Mouse (Mus musculus) spleen, adult 2 months (tissue): ENCODE measurements around the gene Elmo1. TPM values are rescaled to one million over a fixed set of nuclear protein-coding genes. Genes with fewer than 3 reads are reported as not detected.

ENCODE experiments used
- DNase-seq, 2 experiments: peaks; one replicate each; pipeline versions ENCODE4 v3.0.0 to v3.0.0-alpha.2; 2012 to 2021; ENCODE audit warnings: low spot score in 2 of 2, low read depth in 1 of 2
- H3K27ac ChIP-seq: fragments of 200-500 bp; 2 replicates; pipeline ENCODE4 v1.5.1; 2012; ENCODE audit warnings: low read length, inconsistent platforms; ENCODE audit not compliant: insufficient read depth
- H3K27me3 ChIP-seq: fragments of 200-500 bp; 2 replicates; pipeline ENCODE4 v1.6.1; 2012; ENCODE audit warnings: mild to moderate bottlenecking, moderate library complexity, low read length, inconsistent platforms; ENCODE audit not compliant: control insufficient read depth, insufficient read depth
- H3K36me3 ChIP-seq: fragments of 200-500 bp; 2 replicates; pipeline ENCODE4 v1.6.1; 2012; ENCODE audit warnings: mild to moderate bottlenecking, low read length, inconsistent platforms; ENCODE audit not compliant: control insufficient read depth, insufficient read depth
- H3K4me1 ChIP-seq: fragments of 200-500 bp; 2 replicates; pipeline ENCODE4 v1.6.1; 2011; ENCODE audit warnings: inconsistent platforms; ENCODE audit not compliant: control insufficient read depth, insufficient read depth, insufficient read length
- H3K4me3 ChIP-seq: fragments of 200-500 bp; 2 replicates; pipeline ENCODE4 v1.5.1; 2011; ENCODE audit warnings: mild to moderate bottlenecking, inconsistent platforms; ENCODE audit not compliant: insufficient read depth, insufficient read length; ENCODE audit errors: extremely low read depth
- CTCF ChIP-seq: fragments of 200-500 bp; IDR thresholded peaks from 2 replicates; pipeline ENCODE4 v1.5.1; 2011; ENCODE audit warnings: mild to moderate bottlenecking, inconsistent platforms; ENCODE audit not compliant: insufficient read depth, insufficient read length, insufficient replicate concordance; ENCODE audit errors: extremely low read depth
- POLR2A ChIP-seq: fragments of 200-500 bp; IDR thresholded peaks from 2 replicates; pipeline ENCODE4 v1.6.1; 2011; ENCODE audit warnings: low read depth, low read length, inconsistent platforms
- WGBS: fragments of 180-500 bp; shearing (Covaris S2); methylation state at CpG from one replicate; pipeline ENCODE4 v1.1.7; 2018; 5-methylcytosine and 5-hydroxymethylcytosine counted together
- polyA plus RNA-seq: library from polyadenylated mRNA; depleted of rRNA; stranded (reverse); fragments of >200 nt; gene quantifications from 2 replicates; pipeline ENCODE4 v1.2.3, GENCODE M21; 2012

Gene Elmo1
- polyA plus RNA-seq, 1 experiment, result 33.3 TPM

GRCm38 (mm10) chr13:20406470-20407213 is 316.2 kb downstream of the Elmo1 start:
- DNase-seq, result no peak
- Histone ChIP-seq H3K36me3 (peaks cover 1% of the 10 kb centered on the region), H3K4me3 (no peak overlapping the region), H3K4me1 (no peaks in the 10 kb centered on the region), H3K27me3 (no peaks in the 10 kb centered on the region), H3K27ac (no peak overlapping the region)
- WGBS, result 92% methylated on average over 11 of the region's 11 CpGs
- TF ChIP-seq CTCF, result no peak
- no peak for TF ChIP-seq POLR2A

GRCm38 (mm10) chr13:20410306-20411101 is 320.1 kb downstream of the Elmo1 start:
- peaks cover 3% of the 10 kb centered on the region for H3K36me3 ChIP-seq
- no peak for DNase-seq
- H3K27ac ChIP-seq, result no peak overlapping the region

GRCm38 (mm10) chr13:20416691-20417660 is 326.6 kb downstream of the Elmo1 start:
- H3K27me3 ChIP-seq, result no peaks in the 10 kb centered on the region
- no peak for DNase-seq
- WGBS, result 80% methylated on average over 5 of the region's 5 CpGs
- H3K4me1 ChIP-seq, result no peaks in the 10 kb centered on the region
- no peak overlapping the region for H3K4me3 ChIP-seq
- TF ChIP-seq CTCF (no peak), POLR2A (no peak)
- H3K36me3 ChIP-seq, result peaks cover 1% of the 10 kb centered on the region; the same call in 1 of the 2 replicates
- no peak overlapping the region for H3K27ac ChIP-seq

More at GRCm38 (mm10) chr13:20410306-20411101, 320.1 kb downstream of the Elmo1 start:
- Histone ChIP-seq H3K27me3 (no peaks in the 10 kb centered on the region), H3K4me1 (no peaks in the 10 kb centered on the region), H3K4me3 (no peak overlapping the region)
- 77% methylated on average over 9 of the region's 9 CpGs for WGBS
- TF ChIP-seq POLR2A (no peak), CTCF (no peak)

GRCm38 (mm10) chr13:20430998-20431397 is 340.6 kb downstream of the Elmo1 start:
- no peak for DNase-seq
- H3K4me3 ChIP-seq, result no peak overlapping the region
- no peaks in the 10 kb centered on the region for H3K27me3 ChIP-seq
- 86% methylated on average over 6 of the region's 6 CpGs for WGBS
- TF ChIP-seq POLR2A, result no peak
- no peak for TF ChIP-seq CTCF
- H3K4me1 ChIP-seq, result no peaks in the 10 kb centered on the region
- peaks cover 6% of the 10 kb centered on the region; the same call in 1 of the 2 replicates for H3K36me3 ChIP-seq
- no peak overlapping the region for H3K27ac ChIP-seq

GRCm38 (mm10) chr13:20433221-20433858 is 342.9 kb downstream of the Elmo1 start:
- H3K27me3 ChIP-seq, result no peaks in the 10 kb centered on the region
- H3K4me3 ChIP-seq, result no peak overlapping the region
- TF ChIP-seq POLR2A, result no peak
- TF ChIP-seq CTCF, result no peak
- H3K27ac ChIP-seq, result no peak overlapping the region
- no peaks in the 10 kb centered on the region for H3K4me1 ChIP-seq
- peaks cover 4% of the 10 kb centered on the region for H3K36me3 ChIP-seq
- WGBS, result 77% methylated on average over 4 of the region's 4 CpGs
- no peak for DNase-seq

GRCm38 (mm10) chr13:20434071-20434470 is 343.7 kb downstream of the Elmo1 start:
- Histone ChIP-seq H3K27ac (no peak overlapping the region), H3K4me1 (no peaks in the 10 kb centered on the region), H3K4me3 (no peak overlapping the region), H3K36me3 (peaks cover 4% of the 10 kb centered on the region), H3K27me3 (no peaks in the 10 kb centered on the region)
- TF ChIP-seq POLR2A (no peak), CTCF (no peak)
- 87% methylated on average over 4 of the region's 4 CpGs for WGBS
- DNase-seq, result no peak
